Mouse (Mus musculus) ES-Bruce4 (cell line): ENCODE measurements around the gene Parva. TPM values are rescaled to one million over a fixed set of nuclear protein-coding genes. Genes with fewer than 3 reads are reported as not detected.

Source experiments
- H3K27ac ChIP-seq: 2 replicates; pipeline ENCODE4 v1.5.1; 2012; ENCODE audit warnings: low read length, inconsistent platforms; ENCODE audit not compliant: insufficient read depth
- H3K27me3 ChIP-seq: 2 replicates; pipeline ENCODE4 v1.6.1; 2012; ENCODE audit warnings: mild to moderate bottlenecking, low read length, inconsistent platforms; ENCODE audit not compliant: control insufficient read depth, poor library complexity, insufficient read depth, severe bottlenecking
- H3K36me3 ChIP-seq: 2 replicates; pipeline ENCODE4 v1.6.1; 2012; ENCODE audit warnings: inconsistent platforms, mild to moderate bottlenecking, low read length, moderate library complexity; ENCODE audit not compliant: control insufficient read depth, poor library complexity, insufficient read depth, severe bottlenecking
- H3K4me1 ChIP-seq: one replicate; pipeline ENCODE4 v1.8.1; 2011; ENCODE audit warnings: low read length; ENCODE audit not compliant: control insufficient read depth, insufficient read depth
- H3K4me3 ChIP-seq: 2 replicates; pipeline ENCODE4 v1.5.1; 2011; ENCODE audit warnings: low read depth, mild to moderate bottlenecking, low read length
- H3K9ac ChIP-seq: 2 replicates; pipeline ENCODE4 v1.6.1; 2012; ENCODE audit warnings: low read depth, mild to moderate bottlenecking, inconsistent platforms; ENCODE audit not compliant: poor library complexity, severe bottlenecking
- H3K9me3 ChIP-seq: replicated peaks from 2 replicates; pipeline ENCODE4 v1.6.1; 2012; ENCODE audit warnings: mild to moderate bottlenecking, low read length, inconsistent platforms; ENCODE audit not compliant: control insufficient read depth, poor library complexity, insufficient read depth, severe bottlenecking
- CTCF ChIP-seq: IDR thresholded peaks from one replicate; pipeline ENCODE4 v1.8.1; 2011; ENCODE audit warnings: low read depth, low read length
- EP300 ChIP-seq: IDR thresholded peaks from 2 replicates; pipeline ENCODE4 v1.6.1; 2011; ENCODE audit warnings: low read depth, low read length; ENCODE audit not compliant: insufficient read depth
- POLR2A ChIP-seq: IDR thresholded peaks from one replicate; pipeline ENCODE4 v1.8.1; 2011; ENCODE audit warnings: low read length; ENCODE audit not compliant: insufficient read depth
- polyA plus RNA-seq: library from polyadenylated mRNA; stranded (reverse); fragments of >200 nt; gene quantifications from 2 replicates; pipeline ENCODE4 v1.2.4, GENCODE M21; 2011; ENCODE audit warnings: low read depth; ENCODE audit not compliant: missing spikeins, insufficient read depth, insufficient read length

Parva gene
- polyA plus RNA-seq, 1 experiment, result 43.2 TPM

- Histone ChIP-seq H3K4me3 (no peak overlapping the region), H3K36me3 (no peaks in the 10 kb centered on the region), H3K9ac (no peak overlapping the region), H3K27me3 (no peaks in the 10 kb centered on the region), H3K9me3 (no peaks in the 10 kb centered on the region), H3K27ac (no peak overlapping the region), H3K4me1 (peaks cover 11% of the 10 kb centered on the region)
- TF ChIP-seq EP300, result no peak
- TF ChIP-seq POLR2A, result no peak
Measured at GRCm38 (mm10) chr7:112458440-112458839, 31.1 kb downstream of the Parva start.

- Histone ChIP-seq H3K36me3 (no peaks in the 10 kb centered on the region), H3K9ac (no peak overlapping the region), H3K4me3 (no peak overlapping the region), H3K27me3 (no peaks in the 10 kb centered on the region), H3K9me3 (no peaks in the 10 kb centered on the region), H3K4me1 (peaks cover 5% of the 10 kb centered on the region), H3K27ac (no peak overlapping the region)
- no peak for TF ChIP-seq POLR2A
- no peak for TF ChIP-seq CTCF
- TF ChIP-seq EP300, result peak; percentile 89
Measured at GRCm38 (mm10) chr7:112463074-112463473, 35.8 kb downstream of the Parva start.

- Histone ChIP-seq H3K27me3 (no peaks in the 10 kb centered on the region), H3K36me3 (no peaks in the 10 kb centered on the region), H3K9ac (no peak overlapping the region), H3K4me3 (no peak overlapping the region), H3K27ac (no peak overlapping the region), H3K9me3 (no peaks in the 10 kb centered on the region), H3K4me1 (peaks cover 5% of the 10 kb centered on the region)
- TF ChIP-seq POLR2A (no peak), CTCF (no peak), EP300 (no peak)
Measured at GRCm38 (mm10) chr7:112465920-112466319, 38.6 kb downstream of the Parva start.

GRCm38 (mm10) chr7:112466786-112467185 is 39.5 kb downstream of the Parva start:
- TF ChIP-seq POLR2A, result no peak
- no peak for TF ChIP-seq CTCF
- TF ChIP-seq EP300, result no peak
- Histone ChIP-seq H3K9me3 (no peaks in the 10 kb centered on the region), H3K36me3 (no peaks in the 10 kb centered on the region), H3K27me3 (no peaks in the 10 kb centered on the region), H3K9ac (no peak overlapping the region), H3K27ac (no peak overlapping the region), H3K4me3 (no peak overlapping the region), H3K4me1 (peaks cover 5% of the 10 kb centered on the region)

- Histone ChIP-seq H3K4me1 (peaks cover 2% of the 10 kb centered on the region), H3K27me3 (no peaks in the 10 kb centered on the region)
Measured at GRCm38 (mm10) chr7:112467687-112468111, 40.4 kb downstream of the Parva start.

GRCm38 (mm10) chr7:112469817-112470216 is 42.5 kb downstream of the Parva start:
- H3K27me3 ChIP-seq, result no peaks in the 10 kb centered on the region
- no peak overlapping the region for H3K9ac ChIP-seq
- no peak overlapping the region for H3K4me3 ChIP-seq
- no peaks in the 10 kb centered on the region for H3K4me1 ChIP-seq
- TF ChIP-seq CTCF (peak; percentile 74), EP300 (no peak), POLR2A (no peak)
- no peaks in the 10 kb centered on the region for H3K36me3 ChIP-seq
- H3K9me3 ChIP-seq, result no peaks in the 10 kb centered on the region
- no peak overlapping the region for H3K27ac ChIP-seq

More at GRCm38 (mm10) chr7:112467687-112468111, 40.4 kb downstream of the Parva start:
- no peak overlapping the region for H3K27ac ChIP-seq
- TF ChIP-seq EP300 (no peak), CTCF (no peak), POLR2A (no peak)
- no peaks in the 10 kb centered on the region for H3K36me3 ChIP-seq
- H3K4me3 ChIP-seq, result no peak overlapping the region
- no peaks in the 10 kb centered on the region for H3K9me3 ChIP-seq
- no peak overlapping the region for H3K9ac ChIP-seq

GRCm38 (mm10) chr7:112471316-112471715 is 44.0 kb downstream of the Parva start:
- H3K27me3 ChIP-seq, result no peaks in the 10 kb centered on the region
- H3K9me3 ChIP-seq, result no peaks in the 10 kb centered on the region
- TF ChIP-seq CTCF (no peak), EP300 (no peak), POLR2A (no peak)
- H3K27ac ChIP-seq, result no peak overlapping the region
- no peak overlapping the region for H3K4me3 ChIP-seq
- no peaks in the 10 kb centered on the region for H3K36me3 ChIP-seq
- no peak overlapping the region for H3K9ac ChIP-seq
- no peaks in the 10 kb centered on the region for H3K4me1 ChIP-seq
